In the genomic region with DNA sequence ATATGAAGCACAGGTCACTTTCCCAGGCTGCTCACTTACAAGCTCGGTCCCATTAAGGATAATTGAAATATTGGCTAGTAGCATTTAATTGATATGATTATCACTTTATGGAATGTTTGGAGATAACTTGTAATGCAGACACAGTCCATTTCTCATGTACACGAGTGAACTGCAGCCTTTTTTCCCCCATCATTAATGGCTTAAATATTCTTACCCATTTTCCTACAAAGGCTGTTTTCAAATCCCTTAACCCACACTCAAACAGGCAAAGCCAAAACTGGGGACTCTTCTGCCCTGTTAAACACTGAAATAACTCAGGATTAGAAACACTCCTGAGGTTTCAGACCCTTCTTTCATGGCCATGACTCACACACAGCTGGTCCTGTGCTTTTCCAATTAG, we compare ENCODE assay signal across 17 mouse cellular contexts.
DNase-seq lines count a peak whose midpoint lies in the region; TF ChIP-seq lines count a peak whose summit lies in the region.
"Had no signal": no experiment of that assay in that cellular context is flagged by ENCODE, and none has a peak within 500 bp of the region (broad histone marks: within the 10 kb centered on the region; RNA-seq: fewer than 3 reads in every experiment).

No protein-coding gene starts in this region.

- no peak overlapping the region for H3K4me3 ChIP-seq in embryonic fibroblast, embryonic 13.5 days (ENCODE audit: insufficient read depth, low read length)
- H3K4me3 ChIP-seq: forebrain, embryonic 13.5 days; heart, adult 2 months; heart, embryonic 15.5 days; hindbrain, embryonic 13.5 days had no signal

- no peaks in the 10 kb centered on the region for H3K4me1 ChIP-seq in embryonic fibroblast, embryonic 13.5 days (ENCODE audit: control insufficient read depth, insufficient read depth, low read length)
- H3K4me1 ChIP-seq: forebrain, embryonic 13.5 days; heart, embryonic 15.5 days; hindbrain, embryonic 13.5 days had no signal

- peak; percentile 28 for DNase-seq in 3T3-L1 (ENCODE audit: low read depth, low spot score)
- DNase-seq in Muller cell, postnatal 12 days (ENCODE audit: inconsistent ontology term) = peak; percentile 92
- peak; percentile 35 for DNase-seq in retina, postnatal 1 day
- no peak for DNase-seq in neural tube, embryonic 10.5 days (ENCODE audit: extremely low spot score, low spot score)
- no peak for DNase-seq in lung, postnatal 4 days
- DNase-seq: adrenal gland, postnatal 14 days; cerebellum, adult 8-10 months; cerebellum, postnatal 14 days; forebrain, postnatal 0 days; gastrocnemius, postnatal 14 days; heart, adult 2 months; heart, postnatal 14 days had no signal

- peak overlapping the region; percentile 26; the same call in 1 of the 2 replicates for H3K27ac ChIP-seq in embryonic fibroblast, embryonic 13.5 days (ENCODE audit: insufficient read depth, low read length)
- H3K27ac ChIP-seq: forebrain, embryonic 13.5 days; heart, adult 2 months; heart, embryonic 15.5 days; hindbrain, embryonic 13.5 days; hindbrain, postnatal 0 days had no signal

- TF ChIP-seq CTCF in embryonic fibroblast, embryonic 13.5 days (IDR thresholded peaks at IDR 0.05; ENCODE audit: borderline replicate concordance, insufficient read depth, low read length) = no peak

- TF ChIP-seq POLR2A in embryonic fibroblast, embryonic 13.5 days (IDR thresholded peaks at IDR 0.05; ENCODE audit: low read depth, low read length) = no peak

Comparison
In these comparisons a context has a peak if more than half of its experiments do, and no peak if none do; other contexts are left out.
1. DNase-seq: peak in 3T3-L1 (single experiment), Muller cell, postnatal 12 days (single experiment) and retina, postnatal 1 day (single experiment); none in neural tube, embryonic 10.5 days (single experiment) and lung, postnatal 4 days (0 of 2).